Mouse (Mus musculus): ENCODE data around the gene Nrn1.

The Nrn1 gene

DNA sequence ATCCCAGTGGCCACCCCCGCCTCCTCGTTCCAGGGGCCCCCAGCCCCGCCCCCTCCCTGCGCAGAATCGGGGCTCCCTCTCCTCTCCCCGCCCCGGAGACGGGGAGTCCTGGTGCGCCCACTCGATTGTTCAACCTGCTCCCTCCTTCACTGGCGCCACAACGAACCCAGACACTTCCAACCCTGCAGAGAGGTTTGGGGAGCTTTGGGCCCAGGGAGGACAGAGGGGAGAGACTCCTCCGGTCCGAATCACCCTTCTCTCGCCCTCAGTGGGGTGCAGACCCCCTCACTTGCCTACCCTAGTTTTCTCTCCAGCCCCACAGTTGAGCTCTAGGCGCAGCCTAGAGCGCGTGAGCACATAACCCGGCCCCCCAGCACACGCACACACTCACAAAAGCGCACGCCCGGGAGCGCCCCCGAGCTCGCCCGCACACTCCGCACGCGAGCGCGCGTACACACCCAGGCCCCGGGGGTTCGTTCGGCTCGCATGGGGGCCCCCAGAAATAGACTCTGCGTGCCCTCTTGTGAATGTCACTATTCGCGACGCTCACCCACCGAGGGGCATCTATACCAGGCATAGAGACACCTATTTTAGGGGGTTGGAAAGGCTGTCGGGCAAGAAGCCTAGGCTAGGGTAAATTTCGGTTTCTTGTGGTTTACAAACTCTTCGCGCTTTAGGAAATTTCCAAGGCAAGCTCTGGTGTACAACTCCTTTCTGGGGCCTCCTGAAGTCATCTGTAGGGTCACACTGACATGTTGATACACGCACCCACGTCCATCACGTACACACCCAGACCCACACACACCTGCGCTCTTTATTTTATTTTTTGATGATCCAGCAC is at the start of gene Nrn1:
Gene Nrn1 (minus strand): TSS at position 401 of the 841 bp plus-strand sequence.
- DNase-seq, result no peak

DNA sequence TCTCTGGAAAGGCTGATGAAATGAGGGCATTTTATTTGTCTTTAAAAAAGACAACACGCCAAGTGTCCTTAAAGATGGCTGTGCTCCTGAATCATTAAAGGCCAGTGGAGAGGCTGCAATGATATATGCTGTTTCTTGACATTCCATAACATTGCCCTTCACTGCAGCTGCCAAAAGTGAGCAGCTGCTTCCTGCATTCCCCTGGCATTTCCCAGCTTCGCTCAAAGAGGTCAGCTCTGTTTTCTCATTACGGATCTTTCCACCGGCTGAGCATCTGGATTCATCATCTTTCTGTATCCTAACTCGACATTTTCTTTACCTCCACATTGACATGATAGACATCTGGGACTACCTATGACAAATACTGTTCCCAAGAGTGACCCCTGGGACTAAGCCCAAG is 44.7 kb upstream of the Nrn1 start:
- no peak for DNase-seq

DNA sequence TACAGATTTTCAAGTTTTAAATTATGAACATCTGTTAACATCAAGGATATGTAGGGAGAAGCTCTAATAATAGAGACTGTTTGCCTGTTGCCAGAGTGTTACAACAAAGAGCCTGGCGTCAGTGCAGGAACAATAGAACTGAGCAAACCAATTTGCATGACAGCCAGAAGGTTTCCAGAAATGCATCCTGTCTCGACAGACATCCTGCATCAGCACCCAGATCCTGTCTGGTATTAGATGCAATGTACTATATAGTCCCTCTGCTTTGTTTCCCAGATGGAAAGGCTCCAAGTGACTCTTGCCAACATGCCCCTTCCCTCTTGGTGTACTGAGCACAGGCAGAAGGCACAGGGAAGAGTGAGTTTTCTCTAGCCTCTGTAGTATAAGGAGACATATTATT is 31.9 kb upstream of the Nrn1 start:
- no peak for DNase-seq

DNA sequence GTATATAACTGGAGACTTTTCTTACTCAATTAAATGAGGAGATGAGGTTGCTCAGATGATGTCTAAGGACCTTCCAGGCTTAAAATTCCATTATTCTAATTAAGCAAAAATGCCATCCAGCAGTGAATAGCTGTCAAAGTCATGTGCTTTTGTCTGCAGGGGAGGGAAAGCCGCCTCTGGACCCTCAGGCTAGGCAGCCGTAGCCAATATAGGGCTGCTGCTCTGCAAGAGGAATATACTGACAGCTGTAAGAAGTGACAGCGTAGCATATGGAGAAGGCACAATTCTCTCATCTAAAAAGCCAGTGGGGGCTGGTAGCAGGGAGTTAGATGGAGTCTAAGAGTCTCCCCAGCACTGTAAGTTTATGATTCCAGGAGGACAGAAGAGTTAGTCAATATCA is 16.9 kb upstream of the Nrn1 start:
- DNase-seq, result no peak

DNA sequence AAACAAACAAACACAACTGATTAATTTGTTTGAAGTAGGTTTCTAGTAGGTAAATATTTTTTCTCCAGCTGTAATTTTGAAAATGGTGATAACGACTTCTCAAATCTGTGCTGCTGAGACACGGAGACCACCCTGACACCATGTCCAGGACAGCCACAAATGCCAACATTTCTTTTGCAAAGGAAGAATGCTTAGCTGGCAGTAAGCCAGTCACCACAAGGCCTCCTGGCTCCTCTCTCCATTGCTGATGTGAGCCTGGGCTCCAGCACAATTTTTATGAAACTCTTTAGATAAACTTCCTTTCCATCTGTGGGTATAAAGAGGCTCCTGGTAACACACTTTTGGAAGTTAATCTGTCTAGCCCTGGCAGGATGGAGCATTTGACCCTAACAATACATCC is 15.1 kb upstream of the Nrn1 start:
- no peak for DNase-seq

DNA sequence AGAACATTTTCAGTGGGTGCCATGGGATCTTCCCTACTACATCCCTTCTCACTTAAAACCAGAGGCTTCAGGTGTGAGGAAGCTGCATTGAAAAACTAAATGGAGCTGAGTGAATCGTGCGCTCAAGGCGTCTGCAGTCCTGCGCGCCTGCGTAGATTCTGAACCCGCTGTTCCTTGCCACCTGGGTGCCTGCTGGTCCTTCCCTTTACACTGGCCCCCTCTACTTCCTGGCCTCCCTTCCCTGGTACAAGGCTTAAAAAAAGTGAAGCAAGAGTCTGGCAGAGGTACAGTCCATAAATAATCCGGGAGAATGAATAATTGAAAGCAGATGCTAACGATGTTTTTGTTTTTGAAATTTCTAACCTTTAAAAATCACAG is 1.7 kb upstream of the Nrn1 start:
- DNase-seq, result no peak

DNA sequence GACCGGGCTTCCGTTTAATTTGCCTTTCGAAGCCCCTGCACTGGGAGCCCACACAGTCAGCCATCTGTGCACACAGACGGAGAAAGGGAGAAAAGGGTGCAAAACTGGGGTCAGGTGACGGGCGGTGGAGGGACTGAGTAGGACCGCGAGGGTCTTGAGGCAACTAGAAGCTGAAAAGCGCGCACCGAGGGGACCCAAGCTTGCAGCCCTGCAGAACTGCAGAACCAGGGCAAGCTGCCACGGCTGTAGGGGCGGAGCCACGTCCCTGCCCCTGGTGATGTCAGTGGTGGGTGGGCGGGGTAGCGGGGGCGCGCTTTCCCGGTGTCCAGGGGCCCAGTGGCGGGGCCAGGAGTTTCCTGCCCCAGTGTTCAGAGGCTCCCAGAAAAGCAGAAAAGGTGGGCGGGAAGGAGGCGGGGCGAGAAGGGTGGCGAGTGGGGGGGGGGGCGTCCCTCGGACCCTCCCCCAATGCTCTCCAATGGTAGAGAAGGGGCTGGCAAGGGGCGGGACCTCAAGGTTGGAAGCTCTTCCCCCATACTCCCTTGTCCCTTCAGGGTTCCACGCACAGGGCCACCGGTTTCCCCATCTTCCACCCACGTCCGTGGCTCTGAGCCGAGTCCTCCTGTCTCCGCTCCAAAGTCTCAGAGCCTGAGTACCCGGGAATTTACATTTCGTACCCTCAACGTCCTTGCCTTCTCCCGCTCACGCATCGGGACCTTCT is 1.1 kb upstream of the Nrn1 start:
- no peak for DNase-seq

DNA sequence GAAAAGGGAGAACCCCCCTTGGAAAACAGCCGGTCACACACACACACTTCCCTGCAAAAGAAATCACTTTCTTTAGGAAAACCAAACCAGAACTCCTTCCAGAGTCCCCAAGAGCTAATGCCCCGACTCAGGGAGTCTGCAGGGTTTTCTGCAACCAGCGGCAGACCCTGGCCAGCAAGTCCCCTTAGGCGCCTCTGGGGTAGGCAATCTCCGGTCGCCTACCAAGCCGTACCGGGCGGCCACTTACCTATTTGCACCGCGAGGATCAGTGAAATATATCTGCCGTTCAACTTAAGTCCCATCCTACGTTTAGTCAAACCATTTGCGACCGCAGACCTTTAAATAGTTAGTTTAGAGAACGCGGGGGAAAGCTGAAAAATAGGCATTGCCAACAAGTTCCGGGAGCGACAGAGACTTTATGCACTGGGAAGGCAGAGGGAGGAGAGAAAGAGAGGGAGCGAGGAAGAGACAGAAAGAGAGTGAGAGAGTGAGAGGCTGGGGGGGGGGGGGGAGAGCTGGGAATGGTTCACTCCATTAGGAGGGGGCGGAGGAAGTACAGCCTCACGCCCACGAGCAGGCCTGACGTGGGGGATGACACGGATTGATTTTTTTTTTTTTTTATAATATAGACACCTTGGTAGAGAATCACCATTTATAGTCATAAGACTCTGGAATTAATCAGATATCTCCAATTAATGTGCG is 791 bp downstream of the Nrn1 start:
- no peak for DNase-seq

DNA sequence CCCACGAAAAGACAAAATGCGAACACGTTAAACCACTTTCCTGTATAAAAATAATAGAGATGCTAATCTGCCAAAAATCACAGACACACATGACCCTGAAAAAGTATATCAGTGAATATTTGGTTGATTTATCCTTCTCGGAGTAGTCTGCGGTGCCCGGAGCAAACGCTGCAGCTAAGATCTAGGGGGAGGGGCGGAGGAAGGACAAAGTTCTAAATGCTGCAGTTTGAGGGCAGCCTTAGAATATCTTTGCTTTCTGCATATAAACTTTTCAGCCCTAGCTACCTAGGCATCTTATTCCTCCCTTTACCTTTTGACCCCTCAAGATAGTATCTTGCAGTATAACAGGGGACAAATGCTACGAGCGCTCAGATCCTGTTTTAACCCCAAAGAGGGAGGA is 1.4 kb downstream of the Nrn1 start:
- no peak for DNase-seq

DNA sequence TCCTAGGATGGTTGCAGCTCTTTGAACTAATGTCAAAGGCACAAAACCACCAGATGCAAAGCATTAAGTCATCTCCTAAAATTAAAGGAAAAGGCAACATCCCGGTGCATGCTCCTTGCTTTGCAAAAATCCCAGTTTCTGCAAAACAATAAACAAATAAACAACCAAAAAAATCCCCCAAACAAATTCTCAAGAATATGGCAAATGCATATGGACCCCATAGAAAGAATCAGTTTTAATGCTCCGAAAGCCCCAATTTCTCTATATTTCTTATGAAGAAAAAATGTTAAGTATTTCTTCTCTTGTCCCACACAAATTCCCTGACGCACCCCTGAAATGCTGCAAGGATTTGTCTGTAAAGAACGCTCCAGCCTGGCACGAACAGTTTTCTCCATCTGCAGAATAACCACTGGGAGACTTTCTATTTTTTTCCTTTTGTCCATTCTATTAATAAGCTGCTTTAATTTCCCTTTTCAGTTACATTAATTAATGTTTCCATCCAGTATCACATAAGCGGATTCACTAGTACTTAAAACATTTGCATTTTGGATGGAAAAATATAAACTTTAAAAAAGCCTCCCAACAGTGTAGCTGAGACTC is 1.9 kb downstream of the Nrn1 start:
- DNase-seq, result no peak

DNA sequence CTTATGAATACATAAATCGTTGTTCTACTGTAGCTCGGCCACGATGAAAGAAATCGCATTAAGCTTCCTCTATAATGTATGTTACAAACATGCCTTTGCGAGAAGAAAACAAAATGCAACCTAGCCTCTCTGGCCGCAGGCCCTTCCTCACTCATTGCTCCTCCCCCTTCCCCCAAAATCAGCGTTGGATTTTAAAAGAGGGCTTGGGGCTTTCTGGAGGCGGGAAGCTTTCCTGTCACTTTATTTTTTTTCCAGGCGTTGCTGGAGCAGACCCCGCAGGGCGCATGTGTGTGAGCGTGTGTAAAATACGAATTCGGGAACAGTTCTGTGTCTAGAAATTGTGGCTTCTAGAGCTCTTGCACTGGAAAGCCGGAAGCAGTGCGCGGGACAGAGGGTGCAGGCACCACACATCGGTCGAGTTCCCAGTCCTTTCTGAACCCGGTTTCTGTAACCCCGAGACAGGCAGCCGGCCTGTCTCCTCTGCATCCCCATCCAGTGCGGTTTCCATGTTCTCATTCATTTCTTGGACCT is 2.9 kb downstream of the Nrn1 start:
- DNase-seq, result no peak

DNA sequence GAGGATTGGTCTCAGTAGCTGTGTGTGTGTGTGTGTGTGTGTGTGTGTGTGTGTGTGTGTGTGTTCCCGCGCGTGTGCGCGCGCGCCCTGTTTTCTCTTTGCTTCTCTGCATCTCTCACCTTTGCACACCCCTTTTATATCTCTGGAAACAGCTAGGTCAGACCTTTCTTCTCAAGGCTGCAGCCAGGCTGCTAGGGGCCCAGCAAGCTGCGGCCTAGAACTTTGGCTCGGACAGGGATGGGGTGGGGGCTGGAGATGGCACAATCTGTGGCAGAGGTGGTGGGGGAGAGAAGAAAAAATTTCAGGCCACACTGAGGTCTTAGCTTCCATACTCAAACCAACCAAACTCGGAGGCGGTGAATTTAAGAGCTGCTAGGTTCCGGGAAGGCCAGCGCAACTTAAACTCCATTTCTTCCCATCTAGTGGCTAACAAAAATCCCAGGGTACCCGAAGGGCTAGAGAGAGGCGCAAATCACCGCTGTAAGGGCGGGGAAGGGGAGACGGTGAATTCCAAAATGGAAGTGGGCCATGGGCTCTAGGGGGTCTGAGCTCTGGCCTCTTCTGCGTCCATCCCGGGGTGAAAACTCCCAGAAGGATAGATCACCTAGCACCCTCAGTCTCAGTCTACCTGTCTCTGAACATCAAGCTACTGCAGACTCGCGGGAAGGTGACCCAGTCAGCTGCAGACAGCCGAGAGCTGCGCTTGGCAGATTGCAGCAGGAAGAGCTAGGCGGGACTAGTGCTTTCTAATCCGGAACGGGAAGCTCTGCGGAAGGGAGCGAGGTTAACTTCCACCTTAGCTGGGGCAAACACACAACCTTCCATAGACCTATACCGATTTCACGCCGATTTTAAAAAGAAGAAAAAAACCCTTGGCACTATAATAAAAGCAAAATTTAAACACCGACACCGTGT is 3.7 kb downstream of the Nrn1 start:
- peak in 1 of 2 experiments; percentile 25 for DNase-seq

DNA sequence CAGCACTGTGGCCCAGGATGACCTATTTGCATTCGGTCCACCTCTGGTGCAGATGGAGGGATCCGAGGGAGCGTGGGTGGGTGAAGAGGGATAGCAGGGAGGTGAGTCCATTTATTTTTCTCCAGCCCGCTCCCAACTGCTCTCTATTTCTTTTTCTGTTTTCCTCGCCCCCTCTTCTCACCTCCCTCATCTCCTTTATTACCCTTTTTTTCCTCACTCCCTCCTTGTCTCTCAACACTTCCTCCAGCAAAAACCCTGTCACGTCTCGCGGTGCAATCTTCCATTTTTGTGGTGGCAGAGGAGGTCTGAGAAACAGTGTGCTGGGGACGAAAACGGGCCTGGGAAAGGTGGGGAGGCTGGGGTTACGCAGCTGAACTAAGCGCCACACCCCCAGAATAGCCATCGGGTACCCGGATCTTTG is 4.6 kb downstream of the Nrn1 start:
- DNase-seq, result no peak

DNA sequence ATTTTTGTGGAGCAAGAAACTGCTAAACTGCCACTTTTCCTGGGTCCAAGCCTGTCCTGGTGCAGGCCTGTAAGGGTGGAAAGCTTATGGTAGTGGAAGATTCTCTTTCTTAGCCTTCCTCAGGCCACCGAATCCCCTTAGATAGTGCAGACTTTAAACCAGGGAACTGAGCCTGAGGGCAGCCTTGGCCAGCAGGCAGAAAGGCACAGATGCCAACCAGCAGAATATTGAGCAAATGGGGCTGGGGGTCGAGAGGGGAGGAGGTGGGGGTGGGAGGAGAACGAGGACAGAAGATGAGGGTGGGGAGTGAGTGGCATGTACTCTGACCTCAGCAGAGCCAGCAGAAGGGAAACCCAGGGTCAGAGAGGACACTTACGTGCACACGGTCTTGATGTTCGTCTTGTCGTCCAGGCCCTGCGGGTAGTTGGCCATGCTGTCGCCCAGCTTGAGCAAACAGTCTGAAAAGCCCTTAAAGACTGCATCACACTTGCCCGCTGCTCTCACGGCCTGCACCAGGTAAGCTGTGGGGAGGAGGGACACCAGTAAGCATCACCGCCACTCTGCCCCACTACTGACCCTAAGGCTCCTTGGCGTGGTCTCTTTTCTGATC is 5.1 kb downstream of the Nrn1 start:
- no peak for DNase-seq

DNA sequence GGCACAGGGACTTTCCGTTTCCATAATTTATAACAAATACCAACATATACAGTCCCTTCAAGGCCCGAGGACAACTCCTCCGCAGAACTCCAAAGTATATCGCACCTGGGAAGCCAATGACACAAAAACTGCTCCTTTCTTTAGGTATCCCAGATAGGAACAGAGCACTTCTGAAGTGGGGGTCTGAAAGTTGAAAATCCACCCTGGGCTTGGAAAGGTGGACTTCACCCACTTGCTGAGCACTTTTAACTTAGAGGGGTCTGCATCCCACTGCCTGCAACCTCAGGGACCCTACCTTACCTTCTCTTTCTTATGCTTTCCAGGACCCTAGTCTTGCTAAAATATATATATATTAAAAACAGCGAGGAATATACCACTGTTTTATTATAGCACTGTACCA is 6.4 kb downstream of the Nrn1 start:
- DNase-seq, result no peak

DNA sequence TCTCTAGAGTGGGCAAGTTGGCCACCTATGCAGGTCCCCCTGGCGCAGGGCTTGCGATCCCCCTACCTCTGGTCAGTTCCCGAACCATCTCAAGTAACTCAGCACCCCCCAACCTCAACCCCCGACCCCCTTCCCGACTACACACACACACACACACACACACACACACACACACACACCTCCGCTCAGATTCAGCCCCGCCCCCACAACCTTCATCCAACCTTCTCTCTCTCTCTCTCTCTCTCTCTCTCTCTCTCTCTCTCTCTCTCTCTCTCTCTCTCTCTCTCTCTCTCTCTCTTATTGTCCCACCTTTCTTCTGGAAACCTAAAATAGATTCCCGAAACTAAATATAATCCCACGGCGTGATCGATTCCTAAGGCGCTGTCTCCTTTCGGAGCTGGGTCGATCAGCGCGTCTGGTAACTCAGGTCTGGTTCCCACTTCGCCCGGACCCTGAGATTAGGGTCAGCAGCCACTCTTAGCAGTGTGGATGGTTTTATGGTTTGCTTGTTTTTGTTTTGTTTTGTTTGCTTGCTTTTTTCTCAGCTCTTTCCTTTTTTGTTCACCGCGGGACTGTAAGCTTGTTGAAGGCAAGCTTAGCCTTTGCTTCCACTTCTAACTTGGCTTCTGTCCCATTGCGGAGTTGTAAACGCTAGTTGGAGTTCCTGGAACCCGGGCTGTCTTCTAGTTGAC is 7.0 kb downstream of the Nrn1 start:
- DNase-seq, result no peak

DNA sequence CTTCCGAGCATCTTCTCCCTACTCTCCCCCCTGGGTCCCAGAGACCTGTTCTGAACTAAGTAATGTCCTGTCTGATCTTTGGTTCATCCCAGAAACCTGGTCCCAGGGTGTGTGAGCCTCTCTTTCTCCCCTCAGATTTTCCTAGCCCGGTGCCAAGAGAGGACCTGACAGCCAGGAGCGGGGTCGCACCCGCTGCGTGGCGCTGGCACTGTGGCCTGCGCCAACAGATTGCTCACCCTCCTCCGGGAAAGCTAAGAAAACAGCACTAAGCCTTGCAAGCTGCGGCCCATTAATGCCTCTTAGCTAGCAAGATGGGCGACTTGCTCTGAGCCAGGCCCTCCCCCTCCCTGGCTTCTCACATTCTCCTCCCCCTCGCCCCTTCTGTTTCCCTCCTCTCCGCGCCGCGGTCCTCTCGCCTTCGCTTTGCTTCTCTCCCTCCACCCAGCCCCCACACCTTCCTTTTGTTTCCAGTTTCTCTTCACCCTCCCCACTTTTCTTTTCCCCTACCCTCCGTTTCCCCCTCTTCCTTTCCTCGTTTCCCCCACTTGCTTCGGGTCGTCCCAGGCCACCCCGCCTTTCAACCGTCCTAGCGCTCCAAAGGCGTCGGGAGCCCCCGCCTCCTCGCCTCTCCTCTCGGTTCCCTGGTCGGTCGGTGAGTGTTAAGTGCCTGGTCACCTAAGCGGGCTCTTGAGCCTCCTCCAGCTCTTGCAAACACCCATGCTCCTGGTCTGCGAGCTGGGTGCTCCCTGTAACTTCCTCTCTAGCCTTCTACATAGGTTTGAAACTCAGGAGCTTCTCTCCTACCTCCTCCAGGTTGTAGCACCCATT is 7.8 kb downstream of the Nrn1 start:
- no peak for DNase-seq

DNA sequence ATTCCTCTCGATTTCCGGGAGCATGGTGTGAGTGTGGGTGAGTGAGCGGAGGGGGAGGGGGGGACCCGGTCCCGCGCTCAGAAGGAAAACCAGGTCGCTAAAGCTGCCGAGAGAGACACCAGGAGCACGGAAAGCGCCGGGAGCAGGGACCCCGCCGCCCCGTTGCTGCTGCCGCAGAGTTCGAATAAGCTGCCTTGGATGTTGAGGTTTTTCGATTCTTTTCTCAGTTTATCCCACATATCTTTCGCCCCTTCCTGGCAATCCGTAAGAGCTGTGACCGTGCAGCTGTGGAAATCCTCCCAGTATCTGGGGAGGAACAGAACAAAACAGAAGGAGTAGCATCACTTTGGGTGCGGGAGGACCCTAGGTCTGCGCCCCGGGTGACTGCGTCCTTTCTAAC is 8.4 kb downstream of the Nrn1 start:
- no peak for DNase-seq

DNA sequence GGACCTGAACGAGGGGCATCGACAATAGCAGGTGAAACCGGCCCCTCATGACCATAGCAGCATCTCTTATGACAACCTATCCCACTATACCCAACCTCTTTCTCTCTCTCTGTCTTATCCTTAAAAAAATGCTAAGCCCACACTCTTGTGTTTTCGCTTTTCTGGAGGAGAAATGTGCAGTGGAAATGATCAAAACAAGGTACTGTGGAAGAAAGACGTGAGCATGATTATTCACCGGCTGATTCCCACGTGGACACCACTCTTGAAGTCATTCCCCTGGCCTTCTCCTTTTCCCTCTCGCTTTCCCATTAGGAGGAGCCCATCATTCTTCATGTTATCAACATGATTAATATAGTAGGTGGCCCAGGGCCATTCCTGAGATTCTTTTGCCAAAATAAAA is 9.1 kb downstream of the Nrn1 start:
- no peak for DNase-seq
